Mouse (Mus musculus) stomach, embryonic 16.5 days (tissue): ENCODE results near the gene Ptn. TPM values are rescaled to one million over a fixed set of nuclear protein-coding genes. Genes with fewer than 3 reads are reported as not detected.

Source experiments
- ATAC-seq: fragments of 200-750 bp; cut with Nextera tagmentation; 2 replicates; pipeline ENCODE4 v1.8.0; 2017; ENCODE audit warnings: moderate number of reproducible peaks, moderate TSS enrichment; ENCODE audit not compliant: insufficient read depth, low FRiP score
- H3K27ac ChIP-seq: fragments of 300-500 bp; sonication (generic); 2 replicates; pipeline ENCODE4 v1.5.1; 2014; ENCODE audit warnings: low read length
- H3K27me3 ChIP-seq: fragments of 300-500 bp; sonication (generic); 2 replicates; pipeline ENCODE4 v1.6.1; 2014; ENCODE audit warnings: low read length, control low read depth, mixed read lengths; ENCODE audit not compliant: control insufficient read depth, insufficient read depth
- H3K36me3 ChIP-seq: fragments of 300-500 bp; sonication (generic); 2 replicates; pipeline ENCODE4 v1.6.1; 2014; ENCODE audit warnings: low read length; ENCODE audit not compliant: control insufficient read depth, insufficient read depth
- H3K4me1 ChIP-seq: fragments of 300-500 bp; sonication (generic); 2 replicates; pipeline ENCODE4 v1.6.1; 2014; ENCODE audit warnings: low read length, control low read depth, mixed read lengths; ENCODE audit not compliant: control insufficient read depth, insufficient read depth
- H3K4me2 ChIP-seq: fragments of 300-500 bp; sonication (generic); 2 replicates; pipeline ENCODE4 v1.6.1; 2014; ENCODE audit warnings: low read depth, low read length, mixed read lengths
- H3K4me3 ChIP-seq: fragments of 300-500 bp; sonication (generic); replicated peaks from 2 replicates; pipeline ENCODE4 v1.5.1; 2014; ENCODE audit warnings: mild to moderate bottlenecking, low read length
- H3K9ac ChIP-seq: fragments of 300-500 bp; sonication (generic); 2 replicates; pipeline ENCODE4 v1.6.1; 2014; ENCODE audit warnings: low read length
- H3K9me3 ChIP-seq: fragments of 300-500 bp; sonication (generic); replicated peaks from 2 replicates; pipeline ENCODE4 v1.6.1; 2016; ENCODE audit warnings: low read length, control low read depth; ENCODE audit not compliant: control insufficient read depth
- WGBS: fragments of 180-500 bp; shearing (Covaris S2); extraction: QIAGEN DNeasy Blood & Tissue Kit; methylation state at CpG from one replicate; pipeline ENCODE4 v1.1.7; 2014; 5-methylcytosine and 5-hydroxymethylcytosine counted together
- microRNA-seq: library from miRNA; unstranded; fragments of <30 nt; microRNA quantifications from one replicate; pipeline ENCODE4, GENCODE M21; 2016
- polyA plus RNA-seq: library from polyadenylated mRNA; unstranded; fragments of >200 nt; fragmentation: Nextera tagmentation; extraction: Ambion mirVana; gene quantifications from 2 replicates; pipeline ENCODE4 v1.2.1, GENCODE M21; 2015

The Ptn gene
- polyA plus RNA-seq, 1 experiment from 2014 or later, result 411 TPM

DNA sequence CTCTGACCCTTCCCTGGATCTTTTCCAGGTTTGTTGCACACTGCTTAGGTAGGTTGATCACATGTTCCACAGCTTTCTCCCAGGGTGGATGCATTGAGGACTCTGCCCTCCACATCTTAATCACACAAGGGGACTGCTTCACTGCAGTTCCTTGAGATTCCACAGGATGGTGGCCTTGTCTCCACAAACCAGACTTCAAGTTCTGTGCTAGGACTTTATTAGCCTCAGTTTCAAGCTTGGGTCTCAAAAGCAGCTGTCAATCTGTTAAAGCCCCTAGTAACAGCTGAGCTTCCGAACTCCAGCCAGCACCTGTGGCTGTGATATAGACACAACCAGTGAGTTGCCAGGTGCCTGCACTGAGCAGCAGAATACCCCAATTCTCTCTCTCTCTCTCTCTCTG, 118.5 kb downstream of the Ptn start:
- no peaks in the 10 kb centered on the region for H3K9me3 ChIP-seq
- no peak; the same call in 1 of the 2 replicates for ATAC-seq
- no peak overlapping the region for H3K27ac ChIP-seq
- no peak overlapping the region for H3K4me2 ChIP-seq
- H3K27me3 ChIP-seq, result no peaks in the 10 kb centered on the region
- H3K36me3 ChIP-seq, result no peaks in the 10 kb centered on the region
- 21% methylated on average over 1 of the region's 1 CpGs for WGBS
- H3K9ac ChIP-seq, result no peak overlapping the region
- H3K4me1 ChIP-seq, result no peaks in the 10 kb centered on the region
- H3K4me3 ChIP-seq, result no peak overlapping the region

DNA sequence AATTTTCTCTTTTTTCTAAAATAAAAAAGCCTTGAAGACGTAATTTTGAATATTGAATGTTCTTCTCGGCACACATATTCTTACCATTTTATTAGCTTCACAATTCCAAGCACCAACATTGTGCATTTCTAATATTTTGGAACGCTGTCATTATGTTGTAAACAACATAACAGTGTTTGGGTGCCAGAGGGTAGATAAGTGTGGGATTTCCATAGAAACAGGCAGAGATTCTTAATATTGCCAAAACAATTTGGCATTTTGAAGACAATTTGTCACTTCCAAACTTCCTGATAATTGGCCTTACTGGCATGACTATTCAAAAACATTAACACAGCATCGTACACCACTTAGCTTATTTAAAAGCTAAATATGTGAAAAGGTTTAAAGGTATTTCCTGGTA, 119.1 kb downstream of the Ptn start:
- H3K4me1 ChIP-seq, result no peaks in the 10 kb centered on the region
- H3K9ac ChIP-seq, result no peak overlapping the region
- H3K27ac ChIP-seq, result no peak overlapping the region
- H3K9me3 ChIP-seq, result no peaks in the 10 kb centered on the region
- no peak overlapping the region for H3K4me2 ChIP-seq
- no peak for ATAC-seq
- no peaks in the 10 kb centered on the region for H3K27me3 ChIP-seq
- no peak overlapping the region for H3K4me3 ChIP-seq
- no peaks in the 10 kb centered on the region for H3K36me3 ChIP-seq
- 82% methylated on average over 4 of the region's 4 CpGs for WGBS

DNA sequence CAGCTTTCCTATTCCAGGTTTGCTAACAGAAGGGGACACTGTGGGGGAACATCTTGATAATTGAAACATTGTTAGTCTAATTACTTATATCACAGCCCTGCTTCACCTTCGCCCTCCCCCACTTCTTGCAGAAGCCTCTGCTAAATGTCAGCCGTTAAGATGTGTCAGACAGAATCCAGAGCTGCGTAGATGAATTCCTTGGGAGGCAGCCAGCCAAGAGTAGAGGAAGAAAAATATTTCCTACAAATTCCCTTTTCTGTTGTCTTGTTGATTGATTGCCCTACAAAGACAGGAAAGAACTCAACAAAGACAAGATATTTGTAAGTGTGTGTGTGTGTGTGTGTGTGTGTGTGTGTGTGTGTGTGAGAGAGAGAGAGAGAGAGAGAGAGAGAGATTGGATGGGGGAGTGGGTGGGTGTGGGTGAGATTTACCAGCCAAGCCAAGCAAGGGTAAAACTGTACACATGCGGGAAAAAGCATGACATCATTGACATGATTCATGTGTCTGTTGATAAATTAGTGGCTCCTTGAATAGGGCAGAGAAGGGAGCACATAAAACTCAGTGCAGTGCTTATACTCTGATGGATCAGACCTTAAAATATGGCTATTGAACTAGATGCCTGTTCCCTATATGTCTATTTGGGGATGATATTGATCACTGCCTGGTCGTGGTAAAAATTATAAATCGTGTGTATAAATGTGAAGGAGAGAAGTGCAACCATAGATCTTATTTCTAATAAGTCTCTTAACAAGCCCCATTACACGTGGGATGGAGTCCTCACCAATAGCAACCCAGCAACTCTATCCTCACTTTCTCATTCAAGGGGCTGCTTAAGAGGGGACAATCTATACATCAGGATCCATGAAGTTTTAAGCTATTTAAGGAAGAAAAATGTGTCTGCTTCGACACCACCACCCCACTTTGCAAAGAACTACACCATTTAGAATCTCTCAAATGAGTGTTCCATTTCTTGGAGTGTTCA, 133.0 kb downstream of the Ptn start:
- H3K4me2 ChIP-seq, result no peak overlapping the region
- peaks cover 3% of the 10 kb centered on the region for H3K4me1 ChIP-seq
- no peak overlapping the region for H3K4me3 ChIP-seq
- no peaks in the 10 kb centered on the region for H3K36me3 ChIP-seq
- ATAC-seq, result peak; percentile 83; the same call in 1 of the 2 replicates
- WGBS, result 35% methylated on average over 8 of the region's 8 CpGs
- H3K9ac ChIP-seq, result no peak overlapping the region
- H3K9me3 ChIP-seq, result no peaks in the 10 kb centered on the region
- no peaks in the 10 kb centered on the region for H3K27me3 ChIP-seq
- H3K27ac ChIP-seq, result peak overlapping the region; percentile 42; the same call in 1 of the 2 replicates

DNA sequence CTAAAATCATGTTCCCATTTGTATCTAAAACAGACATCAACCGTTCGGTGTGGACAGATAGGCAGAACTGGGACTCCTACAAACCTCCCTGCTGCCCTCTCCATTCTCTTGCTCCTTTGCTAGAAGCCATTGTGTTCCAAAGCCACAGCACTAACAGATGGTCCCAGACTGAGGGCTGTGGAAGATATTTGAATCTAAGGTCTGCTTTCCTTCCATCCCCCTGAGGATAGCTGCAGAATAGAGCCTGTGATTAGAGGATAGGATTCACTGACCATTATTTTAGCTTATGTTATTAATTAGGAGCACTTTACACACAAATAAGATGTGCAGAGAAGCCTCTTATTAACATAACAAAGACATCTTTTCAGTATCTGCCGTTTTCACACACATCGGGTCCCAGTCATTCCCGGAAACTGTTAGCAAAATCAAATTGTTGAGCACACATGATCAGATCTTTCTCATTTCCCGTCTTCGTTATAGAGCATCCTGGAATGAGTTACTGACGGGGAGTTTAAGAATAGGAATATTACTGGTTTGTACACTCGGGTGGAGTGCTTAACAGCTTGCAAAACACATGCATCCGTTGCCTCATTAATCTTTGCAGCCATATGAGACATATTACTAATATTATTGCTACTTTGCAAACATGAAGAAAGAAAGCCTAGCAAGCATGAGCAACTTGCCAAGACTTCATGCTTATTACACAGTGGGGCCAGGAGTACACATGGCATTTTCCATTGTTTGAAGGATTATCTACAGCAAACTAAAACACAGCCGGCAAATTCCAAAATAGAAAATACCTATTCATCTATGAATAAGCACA, 137.4 kb downstream of the Ptn start:
- Histone ChIP-seq H3K9me3 (no peaks in the 10 kb centered on the region), H3K27me3 (no peaks in the 10 kb centered on the region), H3K4me3 (no peak overlapping the region), H3K4me2 (no peak overlapping the region), H3K4me1 (peaks cover 3% of the 10 kb centered on the region; the same call in 1 of the 2 replicates), H3K27ac (0 out of 2 replicates have a peak overlapping the region, but pooled peaks have one; percentile 33), H3K9ac (no peak overlapping the region), H3K36me3 (no peaks in the 10 kb centered on the region)
- ATAC-seq, result no peak
- WGBS, result 76% methylated on average over 11 of the region's 11 CpGs

DNA sequence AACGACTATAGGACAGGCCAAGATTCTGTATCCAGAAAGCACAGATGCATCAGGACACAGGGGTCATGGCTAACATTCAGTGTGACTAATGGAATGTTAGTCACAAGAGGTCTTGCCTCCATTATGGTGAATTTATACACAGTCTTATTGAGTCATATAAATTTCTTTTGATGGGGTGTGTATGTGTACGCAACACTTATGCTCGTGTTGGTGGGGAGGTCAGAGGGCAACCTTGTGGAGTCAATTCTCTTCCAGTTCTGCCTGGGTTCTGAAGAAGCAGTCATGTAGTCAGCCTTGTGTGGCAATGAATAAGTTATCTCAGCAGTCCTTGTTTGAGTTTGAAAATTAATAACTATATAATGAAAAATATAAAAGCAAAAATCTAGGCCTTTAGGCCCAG, 138.7 kb downstream of the Ptn start:
- Histone ChIP-seq H3K4me2 (no peak overlapping the region), H3K27me3 (no peaks in the 10 kb centered on the region), H3K27ac (no peak overlapping the region), H3K4me1 (peaks cover 3% of the 10 kb centered on the region; the same call in 1 of the 2 replicates), H3K9ac (no peak overlapping the region), H3K9me3 (no peaks in the 10 kb centered on the region), H3K4me3 (no peak overlapping the region), H3K36me3 (no peaks in the 10 kb centered on the region)
- WGBS, result 62% methylated on average over 3 of the region's 3 CpGs
- ATAC-seq, result no peak

Small RNA genes lying within 50 kb of the gene (microRNA-seq; reads per million reads assigned to microRNA genes)
- gene Gm25111, result not detected
